Comparison of ENCODE assay signal across 20 mouse cellular contexts in the genomic region with DNA sequence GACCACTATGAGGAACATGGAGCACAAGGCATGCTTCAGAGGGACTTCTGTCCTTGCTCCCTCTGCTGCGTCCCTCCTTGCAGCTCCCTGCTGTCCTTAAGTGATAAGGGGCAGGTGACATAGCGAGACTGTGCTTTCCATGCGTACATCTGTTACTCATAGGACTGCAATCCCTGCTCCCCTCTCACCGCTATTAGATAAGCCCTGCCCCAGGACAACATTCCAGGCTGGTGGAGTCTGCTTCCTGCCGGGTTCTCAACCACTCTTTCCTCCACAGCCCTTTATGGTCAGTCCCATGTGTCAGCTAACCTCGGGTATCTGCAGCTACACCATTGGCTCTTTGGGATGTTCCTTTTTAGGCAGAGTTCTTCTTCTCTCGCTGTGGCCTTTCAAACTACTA. TPM values are rescaled to one million over a fixed set of nuclear protein-coding genes. Genes with fewer than 3 reads are reported as not detected.
DNase-seq lines count a peak whose midpoint lies in the region; ATAC-seq and TF ChIP-seq lines count a peak whose summit lies in the region.
"Had no signal": no experiment of that assay in that cellular context is flagged by ENCODE, and none has a peak within 500 bp of the region (broad histone marks: within the 10 kb centered on the region; RNA-seq: fewer than 3 reads in every experiment).

No protein-coding gene starts in this region.

- intact Hi-C loops in heart, adult 2 months (cut with DNase I): no loop called here

- peak; percentile 25; the same call in 1 of the 2 replicates for ATAC-seq in heart, embryonic 14.5 days (ENCODE audit: insufficient number of reproducible peaks, insufficient read depth, low FRiP score, low read depth)
- peak; percentile 73 for ATAC-seq in lung, postnatal 0 days
- ATAC-seq in stomach, postnatal 0 days (ENCODE audit: low FRiP score, low TSS enrichment): peak; percentile 45; the same call in 1 of the 2 replicates
- no peak for ATAC-seq in midbrain, postnatal 0 days (ENCODE audit: low FRiP score)

- no peaks in the 10 kb centered on the region for H3K9me3 ChIP-seq in heart, embryonic 14.5 days (ENCODE audit: control insufficient read depth, low read length)
- H3K9me3 ChIP-seq in lung, postnatal 0 days (ENCODE audit: low read length): no peaks in the 10 kb centered on the region
- H3K9me3 ChIP-seq in stomach, postnatal 0 days (ENCODE audit: control insufficient read depth, low read length): no peaks in the 10 kb centered on the region
- no peaks in the 10 kb centered on the region for H3K9me3 ChIP-seq in midbrain, postnatal 0 days (ENCODE audit: low read length)
- H3K9me3 ChIP-seq: forebrain, embryonic 12.5 days; G1E; limb, embryonic 15.5 days; liver, embryonic 15.5 days had no signal

- no peak overlapping the region for H3K4me2 ChIP-seq in heart, embryonic 14.5 days (ENCODE audit: low read length)
- H3K4me2 ChIP-seq in lung, postnatal 0 days (replicated peaks; ENCODE audit: low read depth, low read length): no peak overlapping the region
- no peak overlapping the region for H3K4me2 ChIP-seq in stomach, postnatal 0 days (replicated peaks; ENCODE audit: low read depth)
- H3K4me2 ChIP-seq in midbrain, postnatal 0 days (ENCODE audit: low read depth, low read length, poor library complexity, severe bottlenecking): no peak overlapping the region
- H3K4me2 ChIP-seq: forebrain, embryonic 12.5 days; limb, embryonic 15.5 days; liver, embryonic 15.5 days had no signal

- H3K4me3 ChIP-seq in heart, embryonic 14.5 days (ENCODE audit: control insufficient read depth in 1 of 2, insufficient read depth in 1 of 2, low read depth in 1 of 2, low read length in 2 of 2): no peak overlapping the region
- no peak overlapping the region for H3K4me3 ChIP-seq in heart, adult 2 months
- H3K4me3 ChIP-seq in lung, postnatal 0 days (ENCODE audit: low read depth, low read length): no peak overlapping the region
- H3K4me3 ChIP-seq in stomach, postnatal 0 days (ENCODE audit: low read depth, low read length): no peak overlapping the region
- no peak overlapping the region for H3K4me3 ChIP-seq in midbrain, postnatal 0 days (ENCODE audit: low read depth, low read length)
- H3K4me3 ChIP-seq: forebrain, embryonic 12.5 days; limb, embryonic 15.5 days; liver, embryonic 15.5 days; myocyte had no signal

- H3K27ac ChIP-seq in heart, embryonic 14.5 days (replicated peaks in 1 of 2; ENCODE audit: control insufficient read depth in 1 of 2, insufficient read depth in 1 of 2, low read depth in 2 of 2, low read length in 2 of 2): peak overlapping the region; percentile 65 to 77
- H3K27ac ChIP-seq in heart, adult 2 months: no peak overlapping the region
- no peak overlapping the region for H3K27ac ChIP-seq in lung, postnatal 0 days (ENCODE audit: low read length)
- peak overlapping the region; percentile 1; the same call in 1 of the 2 replicates for H3K27ac ChIP-seq in stomach, postnatal 0 days (replicated peaks)
- no peak overlapping the region for H3K27ac ChIP-seq in midbrain, postnatal 0 days (ENCODE audit: low read depth, low read length)
- H3K27ac ChIP-seq: forebrain, embryonic 12.5 days; liver, embryonic 15.5 days had no signal

- WGBS in heart, embryonic 14.5 days: 7% methylated on average over 7 of the region's 7 CpGs
- 56% methylated on average over 7 of the region's 7 CpGs for WGBS in heart, adult 2 months
- 45% methylated on average over 7 of the region's 7 CpGs for WGBS in lung, postnatal 0 days
- WGBS in stomach, postnatal 0 days: 56% methylated on average over 7 of the region's 7 CpGs
- WGBS in midbrain, postnatal 0 days: 73% methylated on average over 7 of the region's 7 CpGs

- no peak for TF ChIP-seq POLR2A in heart, adult 2 months (IDR thresholded peaks at IDR 0.05; ENCODE audit: insufficient read depth, low read depth, low read length)

- H3K36me3 ChIP-seq in heart, embryonic 14.5 days (ENCODE audit: control insufficient read depth, insufficient read depth, low read length): no peaks in the 10 kb centered on the region
- no peaks in the 10 kb centered on the region for H3K36me3 ChIP-seq in heart, adult 2 months (ENCODE audit: control insufficient read depth, insufficient read depth, low read length)
- no peaks in the 10 kb centered on the region for H3K36me3 ChIP-seq in lung, postnatal 0 days (ENCODE audit: insufficient read depth, low read length)
- no peaks in the 10 kb centered on the region for H3K36me3 ChIP-seq in stomach, postnatal 0 days (ENCODE audit: control insufficient read depth, insufficient read depth, low read length)
- H3K36me3 ChIP-seq in midbrain, postnatal 0 days (ENCODE audit: insufficient read depth, low read length): no peaks in the 10 kb centered on the region
- H3K36me3 ChIP-seq: forebrain, embryonic 12.5 days; limb, embryonic 15.5 days; liver, embryonic 15.5 days had no signal

- H3K79me2 ChIP-seq in heart, adult 2 months (replicated peaks; ENCODE audit: control insufficient read depth, insufficient read depth, low read length): no peaks in the 10 kb centered on the region

- DNase-seq in embryo, embryonic 10 days (ENCODE audit: low spot score): peak; percentile 32
- no peak for DNase-seq in embryo, embryonic 11 days
- no peak for DNase-seq in heart, adult 2 months
- no peak for DNase-seq in lung, postnatal 0 days (ENCODE audit: low spot score)
- DNase-seq in lung, postnatal 10 days: no peak
- no peak for DNase-seq in stomach, postnatal 0 days (ENCODE audit: low spot score)
- DNase-seq in midbrain, postnatal 0 days (ENCODE audit: low spot score): no peak
- DNase-seq: adrenal gland, postnatal 36 days; cerebellum, adult 11-12 months; cerebellum, postnatal 14 days; gastrocnemius, postnatal 14 days; midbrain, embryonic 14.5 days; right cerebral cortex, postnatal 14 days; thymus, adult 2 months had no signal

- no peak for TF ChIP-seq CTCF in heart, adult 2 months (IDR thresholded peaks at IDR 0.05)
- TF ChIP-seq CTCF in lung, postnatal 0 days (IDR thresholded peaks at IDR 0.05): no peak
- TF ChIP-seq CTCF in stomach, postnatal 0 days (IDR thresholded peaks at IDR 0.05; ENCODE audit: low read depth): no peak
- no peak for TF ChIP-seq CTCF in midbrain, postnatal 0 days (IDR thresholded peaks at IDR 0.05)

- no peak for TF ChIP-seq EP300 in heart, adult 2 months (IDR thresholded peaks at IDR 0.05; ENCODE audit: insufficient read depth, low read depth, low read length)
- TF ChIP-seq EP300 in lung, postnatal 0 days (IDR thresholded peaks at IDR 0.05): peak; percentile 59; the same call in 1 of the 2 replicates
- TF ChIP-seq EP300 in stomach, postnatal 0 days (optimal IDR thresholded peaks at IDR 0.05): no peak

- H3K4me1 ChIP-seq in heart, embryonic 14.5 days (ENCODE audit: control insufficient read depth in 2 of 2, insufficient read depth in 2 of 2, low read length in 2 of 2): peaks cover 46 to 58% of the 10 kb centered on the region in 2 experiments
- H3K4me1 ChIP-seq in heart, adult 2 months (ENCODE audit: control insufficient read depth, insufficient read depth, low read length): peaks cover 7% of the 10 kb centered on the region
- peaks cover 8% of the 10 kb centered on the region for H3K4me1 ChIP-seq in lung, postnatal 0 days (ENCODE audit: insufficient read depth, low read depth, low read length)
- 0 out of 2 replicates have a peak, but pooled peaks cover 9% of the 10 kb centered on the region for H3K4me1 ChIP-seq in stomach, postnatal 0 days (replicated peaks; ENCODE audit: control insufficient read depth, insufficient read depth)
- no peaks in the 10 kb centered on the region for H3K4me1 ChIP-seq in midbrain, postnatal 0 days (ENCODE audit: insufficient read depth, low read length)
- H3K4me1 ChIP-seq: liver, embryonic 15.5 days had no signal

- no peaks in the 10 kb centered on the region for H3K27me3 ChIP-seq in heart, embryonic 14.5 days (ENCODE audit: control insufficient read depth, insufficient read depth, low read length)
- no peaks in the 10 kb centered on the region for H3K27me3 ChIP-seq in heart, adult 2 months (ENCODE audit: control insufficient read depth, insufficient read depth, low read length)
- no peaks in the 10 kb centered on the region for H3K27me3 ChIP-seq in lung, postnatal 0 days (replicated peaks; ENCODE audit: insufficient read depth, low read length)
- H3K27me3 ChIP-seq in stomach, postnatal 0 days (ENCODE audit: control insufficient read depth, insufficient read depth, low read length): no peaks in the 10 kb centered on the region
- no peaks in the 10 kb centered on the region for H3K27me3 ChIP-seq in midbrain, postnatal 0 days (ENCODE audit: insufficient read depth, low read length)
- H3K27me3 ChIP-seq: forebrain, embryonic 12.5 days; limb, embryonic 15.5 days; liver, embryonic 15.5 days had no signal

- H3K9ac ChIP-seq in heart, embryonic 14.5 days (ENCODE audit: low read length): no peak overlapping the region; the same call in 1 of the 2 replicates
- H3K9ac ChIP-seq in heart, adult 2 months (ENCODE audit: low read depth, low read length): no peak overlapping the region
- H3K9ac ChIP-seq in lung, postnatal 0 days (replicated peaks; ENCODE audit: low read depth): no peak overlapping the region
- no peak overlapping the region for H3K9ac ChIP-seq in stomach, postnatal 0 days (ENCODE audit: low read length)
- H3K9ac ChIP-seq in midbrain, postnatal 0 days (replicated peaks; ENCODE audit: low read length, poor library complexity, severe bottlenecking): no peak overlapping the region
- H3K9ac ChIP-seq: forebrain, embryonic 12.5 days; limb, embryonic 15.5 days; liver, embryonic 15.5 days had no signal

RNA-seq across cellular contexts. Expression of a gene that starts 13.4 kb away (rescaled TPM):
- polyA plus RNA-seq in heart, embryonic 14.5 days (2014; fragmentation: Nextera tagmentation; extraction: Ambion mirVana): 85.9 and 92.3 TPM in 2 replicates
- total RNA-seq in heart, adult 2 months (2021): 10 to 100 TPM; 27.8 to 28.9 TPM
- 31.3 and 44.4 TPM in 2 replicates for polyA plus RNA-seq in heart, adult 2 months (2012; rRNA removed)
- 80.4 and 86.7 TPM in 2 replicates for polyA plus RNA-seq in lung, postnatal 0 days (2015; fragmentation: Nextera tagmentation; extraction: Ambion mirVana)
- polyA plus RNA-seq in stomach, postnatal 0 days (2015; fragmentation: Nextera tagmentation; extraction: Ambion mirVana): 33.6 and 45.0 TPM in 2 replicates
- 2.6 TPM in 2 replicates for total RNA-seq in midbrain, postnatal 0 days (2014; rRNA removed)
- polyA plus RNA-seq in midbrain, postnatal 0 days (2015; fragmentation: Nextera tagmentation; extraction: Ambion mirVana): 9.2 and 10.6 TPM in 2 replicates

Comparison
In these comparisons a context has a peak if more than half of its experiments do, and no peak if none do; other contexts are left out.
1. H3K27ac ChIP-seq: peak in heart, embryonic 14.5 days (2 of 2) and stomach, postnatal 0 days (single experiment); none in heart, adult 2 months (single experiment), lung, postnatal 0 days (single experiment) and midbrain, postnatal 0 days (single experiment).